In genomic region chr15:101147910-101148273, GRCm38 (mm10) we compare ENCODE assay signal across 11 mouse cellular contexts. TPM values are rescaled to one million over a fixed set of nuclear protein-coding genes. Genes with fewer than 3 reads are reported as not detected.
DNase-seq lines count a peak whose midpoint lies in the region; ATAC-seq and TF ChIP-seq lines count a peak whose summit lies in the region.
"Had no signal": no experiment of that assay in that cellular context is flagged by ENCODE, and none has a peak within 500 bp of the region (broad histone marks: within the 10 kb centered on the region; RNA-seq: fewer than 3 reads in every experiment).

No protein-coding gene starts in this region.

- no peak overlapping the region for H3K4me3 ChIP-seq in bone marrow, adult 2 months (replicated peaks; ENCODE audit: control insufficient read depth, low read depth, low read length)
- H3K4me3 ChIP-seq in heart, postnatal 0 days (ENCODE audit: low read depth, low read length): no peak overlapping the region
- H3K4me3 ChIP-seq: midbrain, embryonic 12.5 days had no signal

- ATAC-seq in heart, postnatal 0 days (ENCODE audit: insufficient read depth, low read depth): peak; percentile 27
- no peak for ATAC-seq in activated CD4-positive, CD25-positive, alpha-beta regulatory T cell, adult 4 months
- ATAC-seq: hindbrain, embryonic 16.5 days had no signal

- TF ChIP-seq EP300 in heart, postnatal 0 days (IDR thresholded peaks at IDR 0.05; ENCODE audit: low read depth): no peak

- H3K36me3 ChIP-seq in heart, postnatal 0 days (replicated peaks; ENCODE audit: control insufficient read depth, insufficient read depth, low read length): no peaks in the 10 kb centered on the region
- H3K36me3 ChIP-seq: midbrain, embryonic 12.5 days had no signal

- intact Hi-C loops in left cerebral cortex, postnatal 4 days (cut with DNase I): no loop called here

- peak; percentile 44 for DNase-seq in kidney, adult 9 months
- no peak for DNase-seq in kidney, adult 18-20 months
- peak; percentile 65 for DNase-seq in heart, postnatal 0 days (ENCODE audit: low spot score)
- peak; percentile 84 for DNase-seq in lung, postnatal 10 days
- DNase-seq in left cerebral cortex, postnatal 4 days: no peak
- no peak for DNase-seq in layer of hippocampus, postnatal 25 days (ENCODE audit: extremely low spot score in 1 of 2, low spot score in 1 of 2)

- H3K9ac ChIP-seq in heart, postnatal 0 days (replicated peaks; ENCODE audit: low read depth, low read length): no peak overlapping the region
- H3K9ac ChIP-seq: midbrain, embryonic 12.5 days had no signal

- no peaks in the 10 kb centered on the region for H3K27me3 ChIP-seq in heart, postnatal 0 days (ENCODE audit: control insufficient read depth, insufficient read depth, low read length)

- peak overlapping the region; percentile 14; the same call in 1 of the 2 replicates for H3K4me2 ChIP-seq in heart, postnatal 0 days (ENCODE audit: low read depth, low read length)
- H3K4me2 ChIP-seq: midbrain, embryonic 12.5 days had no signal

- 0 out of 2 replicates have a peak overlapping the region, but pooled peaks have one; percentile 25 for H3K27ac ChIP-seq in bone marrow, adult 2 months (ENCODE audit: control insufficient read depth, insufficient read depth, low read depth, low read length, poor library complexity)
- peak overlapping the region; percentile 58 for H3K27ac ChIP-seq in heart, postnatal 0 days (ENCODE audit: low read depth)
- H3K27ac ChIP-seq: midbrain, embryonic 12.5 days had no signal

- TF ChIP-seq CTCF in bone marrow, adult 2 months (IDR thresholded peaks at IDR 0.05; ENCODE audit: control insufficient read depth, insufficient read depth, low read length): no peak
- TF ChIP-seq CTCF in heart, postnatal 0 days (IDR thresholded peaks at IDR 0.05; ENCODE audit: low read depth): no peak

- H3K9me3 ChIP-seq in heart, postnatal 0 days (replicated peaks; ENCODE audit: control insufficient read depth, low read length): no peaks in the 10 kb centered on the region
- H3K9me3 ChIP-seq: midbrain, embryonic 12.5 days had no signal

- no peak for TF ChIP-seq POLR2A in bone marrow, adult 2 months (IDR thresholded peaks at IDR 0.05; ENCODE audit: borderline replicate concordance, control insufficient read depth, low read depth, low read length)

- peaks cover 9% of the 10 kb centered on the region for H3K4me1 ChIP-seq in bone marrow, adult 2 months (ENCODE audit: control insufficient read depth, insufficient read depth, low read length)
- peaks cover 38% of the 10 kb centered on the region for H3K4me1 ChIP-seq in heart, postnatal 0 days (ENCODE audit: control insufficient read depth, insufficient read depth)

- WGBS in bone marrow, adult 2 months: 7% methylated on average over 6 of the region's 6 CpGs
- 4% methylated on average over 6 of the region's 6 CpGs for WGBS in heart, postnatal 0 days

RNA-seq across cellular contexts. Expression of gene Acvrl1, which starts 19.6 kb away (rescaled TPM):
- 7.3 and 21.9 TPM in 2 replicates for polyA plus RNA-seq in bone marrow, adult 2 months (2011; ENCODE audit: insufficient read depth, insufficient read length, low replicate concordance, missing spikeins)
- 18.6 and 36.0 TPM in 2 replicates for total RNA-seq in heart, postnatal 0 days (2014; rRNA removed; ENCODE audit: low replicate concordance)
- polyA plus RNA-seq in heart, postnatal 0 days (2015; fragmentation: Nextera tagmentation; extraction: Ambion mirVana): 9.3 and 10.4 TPM in 2 replicates
- 1 to 10 TPM; 1.6 to 2.7 TPM for polyA plus RNA-seq in activated CD4-positive, CD25-positive, alpha-beta regulatory T cell, adult 4 months (2017; shearing (Covaris generic))
- 1 to 10 TPM; 8.4 to 9.7 TPM for total RNA-seq in left cerebral cortex, postnatal 4 days (2021)
- 10 to 100 TPM in 1 of 2 experiments, 1 to 10 TPM in 1; 8.6 to 10.5 TPM for total RNA-seq in layer of hippocampus, postnatal 25 days (2021)

RNA-seq across cellular contexts. Expression of gene Acvr1b, which starts 26.0 kb away (rescaled TPM):
- polyA plus RNA-seq in bone marrow, adult 2 months (2011; ENCODE audit: insufficient read depth, insufficient read length, low replicate concordance, missing spikeins): 3.6 and 6.4 TPM in 2 replicates
- total RNA-seq in heart, postnatal 0 days (2014; rRNA removed; ENCODE audit: low replicate concordance): 22.3 and 25.9 TPM in 2 replicates
- polyA plus RNA-seq in heart, postnatal 0 days (2015; fragmentation: Nextera tagmentation; extraction: Ambion mirVana): 5.2 and 5.8 TPM in 2 replicates
- polyA plus RNA-seq in activated CD4-positive, CD25-positive, alpha-beta regulatory T cell, adult 4 months (2017; shearing (Covaris generic)): 1 to 10 TPM; 3.5 to 3.6 TPM
- total RNA-seq in left cerebral cortex, postnatal 4 days (2021): 10 to 100 TPM; 96.1 to 98.6 TPM
- total RNA-seq in layer of hippocampus, postnatal 25 days (2021): 10 to 100 TPM; 82.8 to 83.1 TPM

RNA-seq across cellular contexts. Expression of gene Ankrd33, which starts 32.3 kb away (rescaled TPM):
- not detected in 2 replicates for polyA plus RNA-seq in bone marrow, adult 2 months (2011; ENCODE audit: insufficient read depth, insufficient read length, low replicate concordance, missing spikeins)
- total RNA-seq in heart, postnatal 0 days (2014; rRNA removed; ENCODE audit: low replicate concordance): not detected in 2 replicates
- polyA plus RNA-seq in heart, postnatal 0 days (2015; fragmentation: Nextera tagmentation; extraction: Ambion mirVana): not detected in 2 replicates
- polyA plus RNA-seq in activated CD4-positive, CD25-positive, alpha-beta regulatory T cell, adult 4 months (2017; shearing (Covaris generic)): not detected
- not detected for total RNA-seq in left cerebral cortex, postnatal 4 days (2021)
- not detected for total RNA-seq in layer of hippocampus, postnatal 25 days (2021)
- total RNA-seq: ES-E14 had no signal
- polyA plus RNA-seq: hindbrain, embryonic 16.5 days; midbrain, embryonic 12.5 days had no signal

Comparison
In these comparisons a context has a peak if more than half of its experiments do, and no peak if none do; other contexts are left out.
1. DNase-seq: peak in kidney, adult 9 months (single experiment), heart, postnatal 0 days (single experiment) and lung, postnatal 10 days (single experiment); none in kidney, adult 18-20 months (single experiment), left cerebral cortex, postnatal 4 days (single experiment) and layer of hippocampus, postnatal 25 days (0 of 2).